Mouse (Mus musculus): ENCODE measurements around the gene Ccnd1. TPM values are rescaled to one million over a fixed set of nuclear protein-coding genes. Genes with fewer than 3 reads are reported as not detected.
"Not testable (repeated sequence)": the region's sequence is repeated elsewhere in the genome, so short reads cannot be mapped to it uniquely, and the experiment has no call there.

Ccnd1 gene
- polyA plus RNA-seq, 1 experiment from 2014 or later: 152 TPM

DNA sequence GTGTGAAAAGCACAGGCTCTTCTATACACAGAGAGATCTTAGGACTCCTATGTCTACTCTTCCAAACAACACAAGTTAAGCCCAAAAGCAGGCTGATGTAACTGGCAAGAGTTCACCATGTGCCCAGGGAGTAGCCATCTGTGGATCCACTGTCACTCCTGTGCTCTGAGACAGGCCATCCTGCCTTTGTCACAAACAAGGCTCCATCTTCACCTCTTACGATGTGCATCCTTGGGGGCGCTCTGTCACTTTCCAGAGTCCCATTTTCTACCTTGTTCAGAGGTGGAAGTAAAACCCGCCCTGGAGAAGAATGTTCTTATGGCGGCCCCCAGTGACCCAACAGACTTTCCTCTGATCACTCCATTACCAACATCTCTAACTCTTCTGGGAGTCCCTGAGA is 45.0 kb downstream of the Ccnd1 start:
- H3K4me3 ChIP-seq: peak overlapping the region; percentile 56; the same call in 1 of the 2 replicates
- peaks cover 84% of the 10 kb centered on the region for H3K27me3 ChIP-seq (ENCODE audit: low read depth, poor library complexity, severe bottlenecking)
- no peaks in the 10 kb centered on the region for H3K36me3 ChIP-seq
- 5% methylated on average over 4 of the region's 4 CpGs for WGBS
- H3K27ac ChIP-seq: no peak overlapping the region
- peak; percentile 42 for DNase-seq (ENCODE audit: low spot score)
- H3K4me1 ChIP-seq: peaks cover 27% of the 10 kb centered on the region
- no peaks in the 10 kb centered on the region for H3K9me3 ChIP-seq (replicated peaks)

DNA sequence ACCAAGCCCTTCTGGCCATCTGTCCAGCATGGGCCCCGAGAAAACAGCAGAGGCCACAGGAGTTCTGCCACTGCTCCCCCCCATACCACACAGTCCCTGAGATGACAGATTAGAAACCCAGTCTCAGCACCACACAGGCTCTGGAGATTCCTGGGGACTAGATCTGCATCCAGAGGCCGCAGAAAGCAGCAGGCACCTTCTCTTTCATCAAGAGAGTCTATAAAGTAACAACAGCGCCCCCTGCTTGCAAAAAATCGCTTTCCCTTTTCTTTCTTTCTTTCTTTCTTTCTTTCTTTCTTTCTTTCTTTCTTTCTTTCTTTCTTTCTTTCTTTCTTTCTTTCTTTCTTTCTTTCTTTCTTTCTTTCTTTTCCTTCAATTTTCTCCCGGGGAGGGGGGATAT is 45.5 kb downstream of the Ccnd1 start:
- Histone ChIP-seq H3K27ac (no peak overlapping the region), H3K4me3 (no peak overlapping the region), H3K4me1 (peaks cover 27% of the 10 kb centered on the region), H3K27me3 (ENCODE audit: low read depth, poor library complexity, severe bottlenecking) (peaks cover 84% of the 10 kb centered on the region), H3K9me3 (replicated peaks) (no peaks in the 10 kb centered on the region), H3K36me3 (no peaks in the 10 kb centered on the region)
- WGBS: 2% methylated on average over 5 of the region's 5 CpGs
- peak; percentile 49 for DNase-seq (ENCODE audit: low spot score)

DNA sequence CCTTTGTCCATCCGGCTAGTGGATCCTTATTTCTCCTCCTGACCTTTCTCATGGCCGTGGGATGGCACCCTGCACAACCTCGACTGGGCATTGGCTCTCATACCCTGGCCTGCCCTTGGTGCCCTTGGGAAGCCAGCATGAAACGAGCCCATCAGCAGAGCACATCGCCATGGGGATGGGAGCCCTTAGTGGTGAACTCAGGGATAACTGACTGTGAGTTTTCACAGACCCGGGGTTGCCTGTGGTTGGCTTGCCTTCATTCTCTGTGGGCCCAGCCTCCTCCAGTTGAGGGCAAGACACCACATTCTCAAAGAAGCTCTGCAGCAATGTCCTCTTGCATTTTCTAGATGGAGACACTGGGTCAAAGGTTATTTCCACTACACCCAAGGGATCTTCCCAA is 47.4 kb downstream of the Ccnd1 start:
- WGBS: 56% methylated on average over 6 of the region's 6 CpGs
- no peak for DNase-seq (ENCODE audit: low spot score)
- no peaks in the 10 kb centered on the region for H3K9me3 ChIP-seq (replicated peaks)
- no peaks in the 10 kb centered on the region for H3K36me3 ChIP-seq
- peaks cover 83% of the 10 kb centered on the region for H3K27me3 ChIP-seq (ENCODE audit: low read depth, poor library complexity, severe bottlenecking)
- no peak overlapping the region for H3K27ac ChIP-seq
- H3K4me3 ChIP-seq: no peak overlapping the region
- peaks cover 35% of the 10 kb centered on the region for H3K4me1 ChIP-seq

DNA sequence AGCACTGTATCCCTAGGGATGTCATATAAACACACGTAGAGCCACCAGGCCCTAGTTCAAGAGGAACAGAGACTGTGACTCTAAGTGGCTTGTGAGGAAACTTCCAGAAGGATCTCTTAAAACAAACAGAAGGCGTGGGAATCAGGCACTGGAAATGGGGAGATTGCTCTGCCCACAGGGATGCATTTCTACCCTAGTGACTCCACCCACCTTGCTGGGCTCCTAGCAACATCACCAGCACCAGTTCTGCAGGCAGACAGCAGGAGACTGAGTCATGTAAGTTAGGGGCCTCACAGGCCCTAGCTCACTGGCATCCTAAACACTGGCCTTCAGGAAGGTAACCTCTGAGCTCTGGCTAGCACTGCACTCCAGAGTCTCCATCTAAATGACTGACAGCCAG is 47.9 kb downstream of the Ccnd1 start:
- DNase-seq (ENCODE audit: low spot score): no peak

DNA sequence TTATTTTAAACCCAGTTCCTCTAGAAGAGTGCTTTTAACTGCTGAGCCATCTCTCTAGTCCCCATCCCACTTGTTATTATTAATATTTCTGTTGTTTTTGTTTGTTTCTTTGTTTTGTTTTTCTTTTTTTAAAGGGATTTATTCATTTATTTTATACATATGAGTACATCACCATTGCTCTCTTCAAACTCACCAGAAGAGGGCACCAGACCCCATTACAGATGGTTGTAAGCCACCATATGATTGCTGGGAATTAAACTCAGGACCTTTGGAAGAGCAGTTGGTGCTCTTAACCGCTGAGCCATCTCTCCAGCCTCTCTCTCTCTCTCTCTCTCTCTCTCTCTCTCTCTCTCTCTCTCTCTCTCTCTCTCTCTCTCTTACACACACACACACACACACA is 49.1 kb downstream of the Ccnd1 start:
- H3K9me3 ChIP-seq (replicated peaks); DNase-seq (ENCODE audit: low spot score); H3K36me3 ChIP-seq; H3K27ac ChIP-seq; H3K4me3 ChIP-seq: not testable (repeated sequence)
- WGBS: 83% methylated on average over 1 of the region's 1 CpGs
- Histone ChIP-seq H3K4me1 (peaks cover 19% of the 10 kb centered on the region), H3K27me3 (ENCODE audit: low read depth, poor library complexity, severe bottlenecking) (peaks cover 72% of the 10 kb centered on the region)

More for the DNA sequence above, 47.9 kb downstream of the Ccnd1 start:
- Histone ChIP-seq H3K27me3 (ENCODE audit: low read depth, poor library complexity, severe bottlenecking) (peaks cover 83% of the 10 kb centered on the region), H3K36me3 (no peaks in the 10 kb centered on the region), H3K4me1 (peaks cover 31% of the 10 kb centered on the region), H3K27ac (no peak overlapping the region), H3K9me3 (replicated peaks) (no peaks in the 10 kb centered on the region), H3K4me3 (no peak overlapping the region)
- WGBS: 73% methylated on average over 2 of the region's 2 CpGs

DNA sequence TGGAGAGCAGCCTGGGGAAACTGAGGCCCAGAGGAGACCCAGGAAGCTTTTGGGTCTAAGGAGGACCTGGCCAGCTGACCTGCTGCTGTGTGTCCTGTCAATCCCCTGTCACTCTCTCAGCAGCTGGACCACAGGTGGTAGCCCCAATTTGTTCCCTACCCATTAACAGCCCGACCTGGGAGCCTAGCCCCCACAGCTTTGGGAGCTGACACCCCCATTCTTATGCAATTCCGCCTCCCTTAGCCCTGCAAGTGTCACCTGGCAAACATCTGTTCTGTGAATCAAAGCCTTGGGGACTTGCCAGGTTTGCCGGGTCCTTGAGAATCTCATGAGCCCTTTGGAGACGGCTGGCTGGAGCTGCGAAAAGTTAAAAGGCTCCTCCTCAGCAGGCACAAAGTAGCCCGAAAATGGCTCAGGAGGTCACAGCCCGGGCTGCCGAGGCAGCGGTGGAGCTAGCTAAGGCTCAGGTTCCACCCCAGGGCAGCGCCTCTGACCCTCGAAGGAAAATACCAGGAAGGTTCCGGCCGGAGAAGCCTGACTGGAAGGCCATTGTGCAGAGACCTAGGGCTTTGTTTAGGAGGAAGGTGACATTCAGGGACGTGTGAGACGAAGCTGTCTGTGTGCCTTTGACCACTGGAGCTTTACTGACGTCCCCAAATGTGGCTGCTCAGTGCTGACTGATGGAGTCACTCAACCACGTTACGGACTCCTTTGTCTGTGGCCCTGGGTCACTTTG is 51.0 kb downstream of the Ccnd1 start:
- no peaks in the 10 kb centered on the region for H3K36me3 ChIP-seq
- DNase-seq (ENCODE audit: low spot score): peak; percentile 40
- H3K4me1 ChIP-seq: peaks cover 8% of the 10 kb centered on the region
- H3K27me3 ChIP-seq (ENCODE audit: low read depth, poor library complexity, severe bottlenecking): peaks cover 53% of the 10 kb centered on the region
- WGBS: 6% methylated on average over 18 of the region's 18 CpGs
- 0 out of 2 replicates have a peak overlapping the region, but pooled peaks have one; percentile 6 for H3K4me3 ChIP-seq
- H3K27ac ChIP-seq: peak overlapping the region; percentile 44
- H3K9me3 ChIP-seq (replicated peaks): no peaks in the 10 kb centered on the region

DNA sequence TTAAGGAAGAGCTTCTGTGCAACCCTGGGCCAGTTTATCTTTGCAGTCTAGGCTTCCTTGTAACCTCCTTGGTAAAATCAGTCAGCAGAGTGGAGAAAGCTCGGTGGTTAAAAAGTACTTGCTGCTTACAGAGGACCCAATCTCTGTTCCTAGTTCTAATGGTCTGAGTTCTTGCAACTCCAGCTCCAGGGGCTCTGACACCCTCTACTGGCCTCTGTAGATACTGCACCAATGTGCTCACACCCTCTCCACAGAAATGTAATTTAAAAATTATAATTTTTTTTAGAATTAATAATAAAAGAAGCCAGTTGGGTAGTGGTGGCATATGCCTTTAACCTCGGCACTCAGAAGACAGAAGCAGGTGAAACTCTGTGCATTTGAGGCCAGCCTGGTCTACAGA is 52.1 kb downstream of the Ccnd1 start:
- H3K4me3 ChIP-seq: no peak overlapping the region
- 83% methylated on average over 2 of the region's 2 CpGs for WGBS
- no peaks in the 10 kb centered on the region for H3K36me3 ChIP-seq
- H3K9me3 ChIP-seq (replicated peaks): no peaks in the 10 kb centered on the region
- H3K27me3 ChIP-seq (ENCODE audit: low read depth, poor library complexity, severe bottlenecking): peaks cover 49% of the 10 kb centered on the region
- H3K4me1 ChIP-seq: peaks cover 13% of the 10 kb centered on the region
- no peak for DNase-seq (ENCODE audit: low spot score)
- no peak overlapping the region for H3K27ac ChIP-seq

DNA sequence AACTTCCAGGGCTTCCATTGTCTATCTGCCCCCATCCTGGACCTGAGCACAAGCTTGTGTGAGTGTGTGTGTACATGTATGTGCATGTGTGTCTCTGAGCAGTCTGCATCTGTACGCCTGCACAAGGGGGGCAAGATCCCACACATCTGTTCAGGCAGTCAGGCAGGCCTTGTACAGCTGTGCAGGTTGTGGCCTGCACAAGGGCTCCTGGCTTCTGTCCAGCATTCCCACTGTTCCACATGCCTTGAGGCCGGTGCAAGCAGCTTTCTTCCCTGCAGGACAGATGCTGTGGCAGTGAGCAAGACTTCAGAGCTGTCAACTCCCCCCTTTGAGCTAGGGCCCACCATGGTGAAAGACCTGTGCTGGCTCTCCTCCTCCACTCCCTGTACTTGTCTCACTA is 56.6 kb downstream of the Ccnd1 start:
- Histone ChIP-seq H3K27ac (no peak overlapping the region), H3K9me3 (replicated peaks) (no peaks in the 10 kb centered on the region), H3K4me1 (peaks cover 10% of the 10 kb centered on the region), H3K4me3 (no peak overlapping the region), H3K36me3 (no peaks in the 10 kb centered on the region), H3K27me3 (ENCODE audit: low read depth, poor library complexity, severe bottlenecking) (peaks cover 12% of the 10 kb centered on the region)
- WGBS: 56% methylated on average over 2 of the region's 2 CpGs
- DNase-seq (ENCODE audit: low spot score): no peak

Other genes with a start within 250 kb of the Ccnd1 start
- gene Ano1, start 188.0 kb downstream of the Ccnd1 start, polyA plus RNA-seq (2016; fragmentation: Nextera tagmentation; extraction: Ambion mirVana): 3.1 and 6.0 TPM in 2 replicates
- gene Fgf3, start 101.8 kb downstream of the Ccnd1 start, polyA plus RNA-seq (2016; fragmentation: Nextera tagmentation; extraction: Ambion mirVana): 0.41 and 0.46 TPM in 2 replicates
- gene Fgf4, start 92.6 kb downstream of the Ccnd1 start, polyA plus RNA-seq (2016; fragmentation: Nextera tagmentation; extraction: Ambion mirVana): 1.5 and 3.2 TPM in 2 replicates
- gene Fgf15, start 43.4 kb downstream of the Ccnd1 start, polyA plus RNA-seq (2016; fragmentation: Nextera tagmentation; extraction: Ambion mirVana): 0.35 and 0.70 TPM in 2 replicates
- 23.4 and 27.2 TPM in 2 replicates for gene LTO1, start 24.8 kb downstream of the Ccnd1 start, polyA plus RNA-seq (2016; fragmentation: Nextera tagmentation; extraction: Ambion mirVana)